Mouse (Mus musculus) forebrain, embryonic 16.5 days (tissue): ENCODE data around the gene Lrrc61. TPM values are rescaled to one million over a fixed set of nuclear protein-coding genes. Genes with fewer than 3 reads are reported as not detected.

ENCODE experiments used
- ATAC-seq: fragments of 200-750 bp; cut with Nextera tagmentation; 2 replicates; pipeline ENCODE4 v1.8.0; 2017; ENCODE audit warnings: mild to moderate bottlenecking, moderate library complexity
- H3K27ac ChIP-seq: fragments of 300-500 bp; sonication (generic); 2 replicates; pipeline ENCODE4 v1.5.1; 2014; ENCODE audit warnings: low read length, control low read depth
- H3K27me3 ChIP-seq: fragments of 300-500 bp; sonication (generic); replicated peaks from 2 replicates; pipeline ENCODE4 v1.6.1; 2014; ENCODE audit warnings: low read length; ENCODE audit not compliant: control insufficient read depth, insufficient read depth
- H3K36me3 ChIP-seq: fragments of 300-500 bp; sonication (generic); 2 replicates; pipeline ENCODE4 v1.6.1; 2014; ENCODE audit not compliant: control insufficient read depth, insufficient read depth
- H3K4me1 ChIP-seq: fragments of 300-500 bp; sonication (generic); replicated peaks from 2 replicates; pipeline ENCODE4 v1.6.1; 2014; ENCODE audit warnings: low read length; ENCODE audit not compliant: control insufficient read depth, insufficient read depth
- H3K4me2 ChIP-seq: fragments of 300-500 bp; sonication (generic); 2 replicates; pipeline ENCODE4 v1.6.1; 2014; ENCODE audit warnings: mild to moderate bottlenecking, low read length, control low read depth
- H3K4me3 ChIP-seq: fragments of 300-500 bp; sonication (generic); replicated peaks from 2 replicates; pipeline ENCODE4 v1.5.1; 2014; ENCODE audit warnings: mild to moderate bottlenecking, low read length, control low read depth
- H3K9ac ChIP-seq: fragments of 300-500 bp; sonication (generic); replicated peaks from 2 replicates; pipeline ENCODE4 v1.6.1; 2014; ENCODE audit warnings: low read depth, low read length, control low read depth
- H3K9me3 ChIP-seq: fragments of 300-500 bp; sonication (generic); 2 replicates; pipeline ENCODE4 v1.6.1; 2016; ENCODE audit warnings: low read length; ENCODE audit not compliant: control insufficient read depth
- WGBS: fragments of 180-500 bp; shearing (Covaris S2); extraction: QIAGEN DNeasy Blood & Tissue Kit; methylation state at CpG from one replicate; pipeline ENCODE4 v1.1.7; 2014; 5-methylcytosine and 5-hydroxymethylcytosine counted together
- polyA plus RNA-seq: library from polyadenylated mRNA; unstranded; fragments of >200 nt; fragmentation: Nextera tagmentation; extraction: Ambion mirVana; gene quantifications from 2 replicates; pipeline ENCODE4 v1.2.1, GENCODE M21; 2015

The Lrrc61 gene
- polyA plus RNA-seq, 1 experiment from 2014 or later = 21.6 TPM

- Histone ChIP-seq H3K9ac (no peak overlapping the region), H3K36me3 (peaks cover 24% of the 10 kb centered on the region), H3K4me2 (peak overlapping the region; percentile 88), H3K27me3 (no peaks in the 10 kb centered on the region), H3K4me1 (peaks cover 16% of the 10 kb centered on the region), H3K9me3 (peaks cover 19% of the 10 kb centered on the region), H3K4me3 (no peak overlapping the region; the same call in 1 of the 2 replicates), H3K27ac (no peak overlapping the region)
- no peak for ATAC-seq
- 47% methylated on average over 1 of the region's 1 CpGs for WGBS
These were observed 40.7 kb downstream of the Lrrc61 start for GRCm38 (mm10) chr6:48595278-48595677.

- Histone ChIP-seq H3K27me3 (no peaks in the 10 kb centered on the region), H3K9me3 (peaks cover 19% of the 10 kb centered on the region), H3K27ac (no peak overlapping the region), H3K4me2 (no peak overlapping the region), H3K4me1 (peaks cover 24% of the 10 kb centered on the region), H3K36me3 (peaks cover 24% of the 10 kb centered on the region), H3K9ac (no peak overlapping the region), H3K4me3 (no peak overlapping the region)
- ATAC-seq = no peak
- 96% methylated on average over 45 of the region's 45 CpGs for WGBS
These were observed 42.1 kb downstream of the Lrrc61 start for GRCm38 (mm10) chr6:48596545-48597232.

- 97% methylated on average over 27 of the region's 27 CpGs for WGBS
- peaks cover 24% of the 10 kb centered on the region for H3K4me1 ChIP-seq
- H3K9me3 ChIP-seq = peaks cover 19% of the 10 kb centered on the region
- H3K4me3 ChIP-seq = no peak overlapping the region
- H3K27ac ChIP-seq = no peak overlapping the region
- no peak overlapping the region for H3K4me2 ChIP-seq
- peaks cover 24% of the 10 kb centered on the region for H3K36me3 ChIP-seq
- H3K27me3 ChIP-seq = no peaks in the 10 kb centered on the region
- no peak for ATAC-seq
- no peak overlapping the region for H3K9ac ChIP-seq
These were observed 42.6 kb downstream of the Lrrc61 start for GRCm38 (mm10) chr6:48597233-48597625.

GRCm38 (mm10) chr6:48600594-48600993 lies 46.0 kb downstream of the Lrrc61 start:
- peaks cover 24% of the 10 kb centered on the region for H3K36me3 ChIP-seq
- no peak for ATAC-seq
- no peaks in the 10 kb centered on the region for H3K27me3 ChIP-seq
- H3K4me2 ChIP-seq = no peak overlapping the region
- H3K9ac ChIP-seq = no peak overlapping the region
- H3K27ac ChIP-seq = peak overlapping the region; percentile 88; the same call in 1 of the 2 replicates
- H3K4me1 ChIP-seq = peaks cover 17% of the 10 kb centered on the region
- no peak overlapping the region for H3K4me3 ChIP-seq
- 95% methylated on average over 1 of the region's 1 CpGs for WGBS
- H3K9me3 ChIP-seq = peaks cover 19% of the 10 kb centered on the region

GRCm38 (mm10) chr6:48601271-48602079 lies 46.9 kb downstream of the Lrrc61 start, which contains the start of gene Zfp775:
Gene Zfp775 (plus strand): TSS chr6:48602063.
- Histone ChIP-seq H3K4me2 (peak within 1 kb of the TSS; percentile 67), H3K4me3 (peak within 1 kb of the TSS; percentile 83), H3K27ac (peak within 1 kb of the TSS; percentile 88), H3K9me3 (peaks cover 16% of the 10 kb centered on the region), H3K4me1 (peaks cover 17% of the 10 kb centered on the region), H3K36me3 (peaks cover 19% of the 10 kb centered on the region), H3K9ac (peak within 1 kb of the TSS; percentile 88), H3K27me3 (no peaks in the 10 kb centered on the region)
- ATAC-seq = peak; percentile 99
- WGBS = 4% methylated on average over 42 of the region's 42 CpGs

GRCm38 (mm10) chr6:48602080-48602741 lies 47.6 kb downstream of the Lrrc61 start:
- no peaks in the 10 kb centered on the region for H3K27me3 ChIP-seq

GRCm38 (mm10) chr6:48608124-48608523 lies 53.5 kb downstream of the Lrrc61 start:
- no peak for ATAC-seq
- Histone ChIP-seq H3K9ac (no peak overlapping the region), H3K4me3 (no peak overlapping the region), H3K4me2 (no peak overlapping the region), H3K27me3 (no peaks in the 10 kb centered on the region), H3K36me3 (no peaks in the 10 kb centered on the region), H3K9me3 (no peaks in the 10 kb centered on the region), H3K27ac (no peak overlapping the region), H3K4me1 (peaks cover 1% of the 10 kb centered on the region; the same call in 1 of the 2 replicates)
- 52% methylated on average over 2 of the region's 2 CpGs for WGBS

More at GRCm38 (mm10) chr6:48602080-48602741, 47.6 kb downstream of the Lrrc61 start:
- peak overlapping the region; percentile 83 for H3K4me3 ChIP-seq
- peaks cover 17% of the 10 kb centered on the region for H3K4me1 ChIP-seq
- H3K9me3 ChIP-seq = peaks cover 8% of the 10 kb centered on the region
- H3K36me3 ChIP-seq = peaks cover 11% of the 10 kb centered on the region
- H3K4me2 ChIP-seq = peak overlapping the region; percentile 67
- H3K9ac ChIP-seq = peak overlapping the region; percentile 88
- under 1% methylated on average over 28 of the region's 28 CpGs for WGBS
- H3K27ac ChIP-seq = peak overlapping the region; percentile 81
- peak; percentile 79 for ATAC-seq

- H3K9ac ChIP-seq = no peak overlapping the region
- H3K4me2 ChIP-seq = no peak overlapping the region
- WGBS = 65% methylated on average over 7 of the region's 7 CpGs
- H3K36me3 ChIP-seq = peaks cover 5% of the 10 kb centered on the region
- no peaks in the 10 kb centered on the region for H3K9me3 ChIP-seq
- H3K27me3 ChIP-seq = no peaks in the 10 kb centered on the region
- no peak for ATAC-seq
- no peak overlapping the region for H3K4me3 ChIP-seq
- H3K4me1 ChIP-seq = no peaks in the 10 kb centered on the region
- H3K27ac ChIP-seq = no peak overlapping the region
These were observed 54.9 kb downstream of the Lrrc61 start for GRCm38 (mm10) chr6:48609512-48609911.

- WGBS = 77% methylated on average over 3 of the region's 3 CpGs
- Histone ChIP-seq H3K36me3 (peaks cover 12% of the 10 kb centered on the region), H3K9ac (no peak overlapping the region), H3K4me2 (no peak overlapping the region), H3K9me3 (no peaks in the 10 kb centered on the region), H3K4me3 (no peak overlapping the region), H3K27me3 (no peaks in the 10 kb centered on the region), H3K4me1 (no peaks in the 10 kb centered on the region), H3K27ac (no peak overlapping the region)
- ATAC-seq = no peak
These were observed 56.1 kb downstream of the Lrrc61 start for GRCm38 (mm10) chr6:48610657-48611056.
